Mouse (Mus musculus) ES-E14 (cell line): ENCODE measurements at regions not wholly inside any gene's neighbourhood (a gene's known extent, or its start where the extent isn't known, plus 50 kb on each side); places are given as distances from the start of the nearest gene placed in this dataset.

Experiments
- DNase-seq: peaks from one replicate; pipeline ENCODE4 v3.0.0-alpha.2; 2013; ENCODE audit warnings: low read depth, low spot score
- H3K27ac ChIP-seq: 2 replicates; pipeline ENCODE4 v1.5.1; 2012; ENCODE audit warnings: low read depth, mild to moderate bottlenecking, low read length, moderate library complexity, mixed read lengths; ENCODE audit not compliant: poor library complexity, insufficient read depth, severe bottlenecking
- H3K36me3 ChIP-seq: 2 replicates; pipeline ENCODE4 v1.6.1; 2012; ENCODE audit warnings: mild to moderate bottlenecking, low read length, moderate library complexity, mixed read lengths; ENCODE audit not compliant: control insufficient read depth, poor library complexity, insufficient read depth, severe bottlenecking
- H3K4me1 ChIP-seq, 2 experiments: fragments of 150-350 bp in 1 of 2; sonication (generic) in 1 of 2; 2 replicates each; pipeline ENCODE4 v1.6.1; 2012; ENCODE audit warnings: low read length in 2 of 2, mild to moderate bottlenecking in 1 of 2, mixed read lengths in 1 of 2; ENCODE audit not compliant: control insufficient read depth in 2 of 2, insufficient read depth in 2 of 2, poor library complexity in 1 of 2
- H3K4me3 ChIP-seq, 2 experiments: fragments of 150-350 bp in 1 of 2; sonication (generic) in 1 of 2; 2 replicates each; pipeline ENCODE4 v1.5.1; 2012; ENCODE audit warnings: low read length in 2 of 2, low read depth in 1 of 2, mild to moderate bottlenecking in 1 of 2, mixed read lengths in 1 of 2; ENCODE audit not compliant: insufficient read depth in 1 of 2, poor library complexity in 1 of 2, severe bottlenecking in 1 of 2
- H3K9ac ChIP-seq: 2 replicates; pipeline ENCODE4 v1.6.1; 2012; ENCODE audit warnings: low read depth, mild to moderate bottlenecking, low read length, mixed read lengths; ENCODE audit not compliant: poor library complexity, insufficient read depth, severe bottlenecking
- H3K9me3 ChIP-seq: fragments of 150-350 bp; sonication (generic); 2 replicates; pipeline ENCODE4 v1.6.1; 2012; ENCODE audit warnings: low read depth, mild to moderate bottlenecking, low read length; ENCODE audit not compliant: control insufficient read depth, insufficient read depth
- CHD2 ChIP-seq: IDR thresholded peaks from 2 replicates; pipeline ENCODE4 v1.6.1; 2014; ENCODE audit warnings: mild to moderate bottlenecking, low read depth, low read length, inconsistent platforms
- HCFC1 ChIP-seq: IDR thresholded peaks from 2 replicates; pipeline ENCODE4 v1.6.1; 2012; ENCODE audit warnings: low read length, inconsistent platforms, borderline replicate concordance; ENCODE audit not compliant: insufficient read depth
- MAFK ChIP-seq: IDR thresholded peaks from 2 replicates; pipeline ENCODE4 v1.6.1; 2014; ENCODE audit warnings: mild to moderate bottlenecking, low read depth, low read length, inconsistent platforms; ENCODE audit not compliant: insufficient read depth
- ZC3H11A ChIP-seq: IDR thresholded peaks from 2 replicates; pipeline ENCODE4 v1.6.1; 2012; ENCODE audit warnings: low read depth, mild to moderate bottlenecking, inconsistent platforms, low read length, borderline replicate concordance
- ZNF384 ChIP-seq: IDR thresholded peaks from 2 replicates; pipeline ENCODE4 v1.6.1; 2012; ENCODE audit warnings: low read depth, low read length, inconsistent platforms
- in situ Hi-C, 2 experiments: fragments of 600-800 bp; cut with MboI; formaldehyde crosslinking; loops; one replicate each; pipeline ENCODE4 v1.15.1; 2025; ENCODE audit warnings: low sequenced_read_pairs in 2 of 2, inconsistent platforms in 1 of 2; ENCODE audit not compliant: unreplicated experiment in 2 of 2

- TF ChIP-seq ZC3H11A (no peak), ZNF384 (no peak), MAFK (no peak), CHD2 (no peak), HCFC1 (no peak)
- H3K36me3 ChIP-seq, result no peaks in the 10 kb centered on the region
- no peak overlapping the region for H3K27ac ChIP-seq
- no peaks in the 10 kb centered on the region for H3K4me1 ChIP-seq
- DNase-seq, result no peak
- no peak overlapping the region for H3K9ac ChIP-seq
- in situ Hi-C loops, result no loop called here
- no peak overlapping the region for H3K4me3 ChIP-seq
- H3K9me3 ChIP-seq, result no peaks in the 10 kb centered on the region
Observed at GRCm38 (mm10) chr3:49009211-49009967, 747.7 kb downstream of the Pcdh18 start.
